Mouse (Mus musculus) forebrain, embryonic 14.5 days (tissue): ENCODE measurements around the gene Spry1. TPM values are rescaled to one million over a fixed set of nuclear protein-coding genes. Genes with fewer than 3 reads are reported as not detected.

Experiments
- ATAC-seq: fragments of 200-750 bp; cut with Nextera tagmentation; 2 replicates; pipeline ENCODE4 v1.8.0; 2017; ENCODE audit warnings: mild to moderate bottlenecking, moderate library complexity
- DNase-seq: peaks from one replicate; pipeline ENCODE4 v3.0.0-alpha.2; 2015; ENCODE audit warnings: low spot score
- H3K27ac ChIP-seq: fragments of 300-500 bp; sonication (generic); 2 replicates; pipeline ENCODE4 v1.5.1; 2014; ENCODE audit warnings: low read depth, mild to moderate bottlenecking, control low read depth, low read length, moderate library complexity
- H3K27me3 ChIP-seq: fragments of 300-500 bp; sonication (generic); replicated peaks from 2 replicates; pipeline ENCODE4 v1.6.1; 2014; ENCODE audit warnings: low read length, control low read depth, mixed read lengths; ENCODE audit not compliant: control insufficient read depth, insufficient read depth
- H3K36me3 ChIP-seq: fragments of 300-500 bp; sonication (generic); 2 replicates; pipeline ENCODE4 v1.6.1; 2014; ENCODE audit warnings: low read length, control low read depth; ENCODE audit not compliant: control insufficient read depth, insufficient read depth
- H3K4me1 ChIP-seq: fragments of 300-500 bp; sonication (generic); 2 replicates; pipeline ENCODE4 v1.6.1; 2014; ENCODE audit warnings: antibody characterized with exemption, low read length, control low read depth; ENCODE audit not compliant: control insufficient read depth, insufficient read depth
- H3K4me2 ChIP-seq: fragments of 300-500 bp; sonication (generic); 2 replicates; pipeline ENCODE4 v1.6.1; 2014; ENCODE audit warnings: mild to moderate bottlenecking, control low read depth, low read length
- H3K4me3 ChIP-seq: fragments of 300-500 bp; sonication (generic); 2 replicates; pipeline ENCODE4 v1.5.1; 2014; ENCODE audit warnings: low read depth, low read length, control low read depth
- H3K9ac ChIP-seq: fragments of 300-500 bp; sonication (generic); 2 replicates; pipeline ENCODE4 v1.6.1; 2014; ENCODE audit warnings: mild to moderate bottlenecking, low read length, control low read depth, moderate library complexity
- H3K9me3 ChIP-seq: fragments of 300-500 bp; sonication (generic); replicated peaks from 2 replicates; pipeline ENCODE4 v1.6.1; 2016; ENCODE audit warnings: low read length, control low read depth, mixed read lengths; ENCODE audit not compliant: control insufficient read depth
- WGBS: fragments of 180-500 bp; shearing (Covaris S2); extraction: QIAGEN DNeasy Blood & Tissue Kit; methylation state at CpG from one replicate; pipeline ENCODE4 v1.1.7; 2014; 5-methylcytosine and 5-hydroxymethylcytosine counted together
- polyA plus RNA-seq: library from polyadenylated mRNA; unstranded; fragments of >200 nt; fragmentation: Nextera tagmentation; extraction: Ambion mirVana; gene quantifications from 2 replicates; pipeline ENCODE4 v1.2.1, GENCODE M21; 2014

The Spry1 gene
- polyA plus RNA-seq, 1 experiment from 2014 or later = 6.0 TPM

DNA sequence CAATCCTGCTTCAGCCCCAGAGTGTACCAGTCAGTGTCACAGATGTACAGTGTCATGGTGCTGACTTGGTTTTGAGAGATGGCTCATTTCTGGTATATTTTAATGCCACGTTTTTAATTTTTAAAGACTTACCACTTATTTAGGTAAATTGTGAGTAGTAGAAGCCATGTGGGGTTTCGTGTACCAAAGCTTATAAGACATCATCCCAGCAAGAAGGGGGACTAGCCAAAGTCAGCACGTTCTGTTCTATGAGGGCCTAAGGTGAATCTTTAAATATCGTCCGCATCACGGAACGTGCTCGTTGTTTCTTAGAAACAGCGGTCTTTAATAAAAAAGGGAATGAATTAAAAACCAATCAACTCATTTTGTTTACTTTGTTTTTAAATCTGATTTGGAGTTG, 6.5 kb downstream of the Spry1 start:
- WGBS = 91% methylated on average over 9 of the region's 9 CpGs
- Histone ChIP-seq H3K9me3 (no peaks in the 10 kb centered on the region), H3K4me2 (no peak overlapping the region), H3K4me3 (no peak overlapping the region), H3K27me3 (0 out of 2 replicates have a peak, but pooled peaks cover 4% of the 10 kb centered on the region), H3K36me3 (peaks cover 20% of the 10 kb centered on the region; the same call in 1 of the 2 replicates), H3K27ac (no peak overlapping the region), H3K4me1 (peaks cover 2% of the 10 kb centered on the region; the same call in 1 of the 2 replicates), H3K9ac (no peak overlapping the region)
- DNase-seq (no peak), ATAC-seq (no peak)

DNA sequence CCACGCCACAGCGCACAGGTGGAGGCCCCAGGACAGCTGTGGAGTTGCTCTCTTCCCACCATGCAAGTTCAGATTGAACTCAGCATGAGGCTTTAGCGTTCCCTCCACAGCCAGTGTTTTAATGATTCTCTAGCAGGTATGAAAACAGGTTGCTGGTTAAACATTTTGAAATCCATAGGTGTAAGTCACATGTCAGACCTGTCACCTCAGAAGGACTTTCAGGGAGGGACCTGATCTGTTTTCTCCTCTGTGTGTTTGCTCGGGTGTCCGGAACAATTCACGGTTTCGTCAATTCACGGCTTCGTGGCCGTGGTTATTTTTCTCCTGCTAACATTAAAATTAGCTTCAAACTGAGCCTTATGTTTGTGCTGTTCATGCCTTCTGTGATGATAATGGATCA, 7.5 kb downstream of the Spry1 start:
- no peak overlapping the region for H3K9ac ChIP-seq
- H3K36me3 ChIP-seq = peaks cover 20% of the 10 kb centered on the region; the same call in 1 of the 2 replicates
- peaks cover 2% of the 10 kb centered on the region; the same call in 1 of the 2 replicates for H3K4me1 ChIP-seq
- no peaks in the 10 kb centered on the region for H3K9me3 ChIP-seq
- H3K27me3 ChIP-seq = no peaks in the 10 kb centered on the region
- ATAC-seq = no peak
- 67% methylated on average over 10 of the region's 10 CpGs for WGBS
- H3K4me2 ChIP-seq = no peak overlapping the region
- H3K4me3 ChIP-seq = no peak overlapping the region
- DNase-seq = no peak
- no peak overlapping the region for H3K27ac ChIP-seq

DNA sequence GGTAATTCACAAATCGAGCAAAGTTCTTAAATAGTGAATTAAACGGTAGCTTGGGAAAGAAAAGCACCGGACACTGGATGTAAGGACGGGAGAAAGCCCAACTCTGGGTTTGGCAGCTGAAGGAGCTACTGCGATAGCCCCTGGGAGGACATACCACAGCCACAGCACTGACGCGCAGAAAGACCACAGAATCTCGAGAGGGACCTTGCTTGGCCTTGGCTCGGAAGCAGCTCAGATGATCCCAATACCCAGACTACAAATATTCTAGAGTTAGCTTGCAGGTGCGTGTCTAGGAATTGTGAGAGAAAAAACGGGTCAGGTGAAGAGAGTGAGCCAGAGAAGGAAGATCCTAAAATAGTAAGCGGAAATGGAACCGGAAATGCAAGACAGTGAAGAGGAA, 8.5 kb downstream of the Spry1 start:
- no peak overlapping the region for H3K4me3 ChIP-seq
- peaks cover 13% of the 10 kb centered on the region; the same call in 1 of the 2 replicates for H3K36me3 ChIP-seq
- 84% methylated on average over 13 of the region's 13 CpGs for WGBS
- H3K9me3 ChIP-seq = no peaks in the 10 kb centered on the region
- no peaks in the 10 kb centered on the region for H3K27me3 ChIP-seq
- DNase-seq = no peak
- no peak overlapping the region for H3K4me2 ChIP-seq
- H3K9ac ChIP-seq = no peak overlapping the region
- H3K27ac ChIP-seq = no peak overlapping the region
- ATAC-seq = no peak
- no peaks in the 10 kb centered on the region for H3K4me1 ChIP-seq

DNA sequence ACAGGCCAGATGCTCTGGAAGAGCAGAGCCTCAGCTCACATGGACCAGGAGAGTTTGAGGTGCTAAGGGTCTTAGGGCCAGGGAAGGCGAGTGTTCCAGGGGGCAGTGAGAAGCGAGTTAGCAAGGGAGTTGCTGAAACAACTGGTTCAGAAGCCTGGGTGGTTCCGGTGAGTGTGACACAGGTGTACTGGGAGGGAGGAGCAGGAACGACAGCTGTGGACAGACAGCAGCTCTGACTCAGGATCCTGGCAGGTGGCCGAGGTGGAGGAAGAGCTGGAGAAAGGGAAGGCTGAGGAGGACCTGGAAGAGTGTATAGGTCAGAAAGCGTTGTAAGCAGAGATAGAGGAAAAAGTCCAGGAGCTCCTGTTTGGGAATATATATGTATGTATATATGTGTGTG, 9.5 kb downstream of the Spry1 start:
- no peak for ATAC-seq
- 85% methylated on average over 6 of the region's 6 CpGs for WGBS

DNA sequence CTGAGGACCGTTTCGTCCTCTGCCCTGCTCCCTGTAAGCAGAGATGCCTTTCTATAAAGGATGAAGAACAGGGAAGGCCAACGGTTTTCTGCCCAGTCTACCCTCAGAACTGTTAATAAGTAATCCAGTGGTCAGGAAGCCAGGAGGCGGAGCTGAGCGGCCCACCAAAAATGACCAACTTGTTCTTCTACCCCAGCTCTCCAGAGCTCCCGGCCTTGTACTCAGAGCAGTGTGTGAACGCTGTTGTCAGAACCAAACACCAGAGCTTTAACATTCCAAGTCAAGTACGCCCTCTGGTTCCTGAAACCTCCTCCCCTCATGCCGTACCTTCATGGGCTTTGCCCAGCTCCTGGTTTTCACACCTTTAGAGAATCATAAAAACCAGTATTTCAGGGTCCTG, 12.8 kb downstream of the Spry1 start:
- ATAC-seq (no peak), DNase-seq (no peak)
- 89% methylated on average over 9 of the region's 9 CpGs for WGBS

More for the DNA sequence above, 9.5 kb downstream of the Spry1 start:
- Histone ChIP-seq H3K4me1 (no peaks in the 10 kb centered on the region; the same call in 1 of the 2 replicates), H3K36me3 (0 out of 2 replicates have a peak, but pooled peaks cover 6% of the 10 kb centered on the region), H3K27me3 (no peaks in the 10 kb centered on the region), H3K4me3 (no peak overlapping the region), H3K4me2 (no peak overlapping the region), H3K9me3 (no peaks in the 10 kb centered on the region), H3K9ac (no peak overlapping the region), H3K27ac (no peak overlapping the region)
- DNase-seq = no peak

DNA sequence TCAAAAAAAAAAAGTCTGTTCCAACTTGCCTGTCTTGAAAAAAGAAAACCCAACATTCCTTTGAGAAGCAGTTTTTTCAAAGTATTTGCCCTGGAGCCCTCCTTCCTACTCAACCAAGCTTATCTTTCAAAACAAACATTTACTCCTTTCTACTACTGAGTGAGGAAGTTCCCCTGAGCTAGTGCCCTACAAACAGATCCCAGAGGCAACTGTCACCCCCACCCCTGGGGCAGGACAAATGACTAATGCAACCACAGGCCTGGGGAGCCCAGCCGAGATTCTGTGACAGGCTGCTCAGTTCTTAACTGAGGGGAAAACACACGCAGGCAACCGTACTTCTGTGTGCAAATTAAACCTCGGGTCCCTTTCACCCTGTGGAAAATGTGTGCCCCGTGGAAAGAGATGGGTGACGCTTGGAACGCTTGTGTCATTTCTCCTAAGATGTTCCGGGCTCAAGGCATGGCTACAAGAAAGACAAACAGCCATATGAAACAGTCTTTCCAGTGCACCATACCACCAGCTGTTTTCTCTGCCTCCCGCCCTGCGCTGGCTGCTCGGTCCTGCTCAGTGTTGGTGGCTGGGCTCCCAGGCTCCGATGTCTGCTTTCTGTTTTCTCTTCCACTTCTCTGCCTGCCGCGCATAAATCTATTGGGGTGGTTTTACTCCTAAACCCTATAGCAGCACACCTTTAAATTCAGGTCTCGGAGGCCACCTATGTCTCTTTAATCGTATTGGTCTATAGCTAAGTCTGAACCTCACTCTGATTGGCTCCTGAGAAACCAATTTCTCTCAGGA, 14.4 kb downstream of the Spry1 start:
- Histone ChIP-seq H3K27ac (no peak overlapping the region), H3K4me1 (peaks cover 3% of the 10 kb centered on the region), H3K4me3 (peak overlapping the region; percentile 17; the same call in 1 of the 2 replicates), H3K9me3 (no peaks in the 10 kb centered on the region), H3K36me3 (no peaks in the 10 kb centered on the region), H3K4me2 (peak overlapping the region; percentile 48), H3K9ac (0 out of 2 replicates have a peak overlapping the region, but pooled peaks have one; percentile 35), H3K27me3 (no peaks in the 10 kb centered on the region)
- WGBS = 15% methylated on average over 16 of the region's 16 CpGs
- ATAC-seq (no peak), DNase-seq (no peak)

More for the DNA sequence above, 12.8 kb downstream of the Spry1 start:
- Histone ChIP-seq H3K36me3 (no peaks in the 10 kb centered on the region), H3K27me3 (no peaks in the 10 kb centered on the region), H3K9ac (no peak overlapping the region), H3K9me3 (no peaks in the 10 kb centered on the region), H3K27ac (no peak overlapping the region), H3K4me3 (no peak overlapping the region), H3K4me1 (peaks cover 3% of the 10 kb centered on the region), H3K4me2 (no peak overlapping the region)

DNA sequence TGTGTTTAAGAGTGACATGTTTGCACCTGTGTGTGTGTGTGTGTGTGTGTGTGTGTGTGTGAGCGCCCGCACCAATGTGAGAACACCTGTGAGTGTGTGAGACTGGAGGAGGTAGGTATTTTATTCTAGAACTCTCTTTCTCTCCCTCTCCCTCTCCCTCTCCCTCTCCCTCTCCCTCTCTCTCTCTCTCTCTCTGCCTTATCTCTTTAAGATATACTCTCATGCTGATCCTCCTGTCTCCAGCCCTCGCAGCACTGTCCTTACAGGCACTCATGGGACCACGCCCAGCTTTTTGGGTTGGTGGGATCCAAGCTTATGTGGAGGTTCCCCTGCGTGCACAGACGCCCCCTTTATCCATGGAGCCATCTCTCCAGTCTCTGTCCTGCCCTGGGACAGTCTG, 15.0 kb downstream of the Spry1 start:
- Histone ChIP-seq H3K9me3 (no peaks in the 10 kb centered on the region), H3K9ac (no peak overlapping the region), H3K27ac (no peak overlapping the region), H3K4me3 (no peak overlapping the region), H3K4me1 (peaks cover 3% of the 10 kb centered on the region), H3K4me2 (peak overlapping the region; percentile 48; the same call in 1 of the 2 replicates), H3K36me3 (no peaks in the 10 kb centered on the region), H3K27me3 (no peaks in the 10 kb centered on the region)
- 69% methylated on average over 6 of the region's 6 CpGs for WGBS
- ATAC-seq = no peak
- DNase-seq = no peak

DNA sequence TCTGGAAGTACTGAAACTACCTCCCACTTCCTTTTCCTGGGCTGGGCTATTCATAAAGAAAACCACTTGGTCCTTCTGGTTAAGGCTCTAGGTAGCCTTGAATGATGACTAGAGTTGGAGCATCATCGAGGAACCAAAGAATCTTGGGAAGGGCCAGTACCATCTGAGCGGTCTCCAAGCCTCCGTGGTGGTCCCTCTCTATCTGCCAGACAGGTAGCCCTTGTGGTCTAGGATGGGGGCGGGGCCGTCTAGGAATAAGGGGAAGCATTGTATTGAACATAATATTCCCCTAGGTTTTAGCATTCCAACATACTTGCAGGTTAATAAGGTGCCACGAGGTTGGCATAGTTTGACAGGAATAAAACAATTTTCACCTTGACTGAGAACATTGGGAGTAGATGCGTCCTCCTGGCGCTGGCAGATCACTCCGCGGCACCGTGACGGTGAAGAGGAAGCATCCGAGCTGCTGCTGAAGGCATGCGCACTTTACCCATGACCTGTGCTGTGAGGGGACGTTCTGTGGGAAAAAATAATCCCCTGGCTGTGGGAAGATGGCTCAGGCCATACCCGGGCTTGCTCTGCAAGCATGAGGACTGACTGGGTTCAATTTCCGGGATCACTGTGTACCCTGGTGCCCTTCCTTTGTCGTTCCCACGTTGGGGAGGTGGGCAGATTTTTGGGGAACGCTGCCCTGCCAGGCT, 16.3 kb downstream of the Spry1 start:
- ATAC-seq (peak; percentile 47; the same call in 1 of the 2 replicates), DNase-seq (peak; percentile 63)
- Histone ChIP-seq H3K9ac (peak overlapping the region; percentile 30; the same call in 1 of the 2 replicates), H3K27ac (no peak overlapping the region), H3K4me3 (peak overlapping the region; percentile 17), H3K4me1 (peaks cover 3% of the 10 kb centered on the region), H3K4me2 (peak overlapping the region; percentile 46), H3K9me3 (no peaks in the 10 kb centered on the region), H3K27me3 (no peaks in the 10 kb centered on the region), H3K36me3 (no peaks in the 10 kb centered on the region)
- WGBS = 19% methylated on average over 20 of the region's 20 CpGs
